Mouse (Mus musculus): Measurements from ENCODE around the gene Snx29.

Snx29 gene

DNA sequence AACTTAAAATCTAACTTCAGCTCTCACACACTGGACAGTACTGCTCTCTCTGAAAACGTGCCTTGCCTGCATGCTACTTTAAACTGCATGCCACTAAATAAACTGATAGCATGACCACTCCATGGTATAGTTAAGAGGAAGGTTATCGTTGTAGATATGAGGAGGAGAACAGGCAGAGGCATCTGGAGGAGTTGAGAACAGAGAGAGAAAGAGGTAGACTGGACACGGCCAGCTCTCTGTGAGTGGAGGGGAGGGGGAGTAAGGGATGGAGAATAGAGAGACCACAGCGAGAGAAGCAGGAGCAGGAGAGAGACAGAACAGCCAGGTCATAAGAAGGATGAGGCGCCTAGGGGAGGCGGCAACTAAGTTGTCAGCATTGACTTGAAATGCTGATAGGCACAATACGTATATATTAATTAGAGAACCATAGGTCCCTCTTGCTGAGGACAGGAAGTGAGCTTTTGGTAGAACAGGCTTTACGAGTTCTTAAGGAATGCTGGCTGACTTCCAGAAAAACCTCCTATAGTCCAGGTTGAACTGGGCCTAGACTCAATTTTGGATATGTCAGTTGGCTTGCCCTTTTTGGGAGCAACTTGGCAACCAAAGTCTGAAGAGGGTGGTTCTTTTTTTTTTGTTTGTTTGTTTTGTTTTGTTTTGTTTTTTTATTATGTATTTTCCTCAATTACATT is 85.4 kb downstream of the Snx29 start:
- no peak for DNase-seq (ENCODE audit: low read depth, low spot score)

DNA sequence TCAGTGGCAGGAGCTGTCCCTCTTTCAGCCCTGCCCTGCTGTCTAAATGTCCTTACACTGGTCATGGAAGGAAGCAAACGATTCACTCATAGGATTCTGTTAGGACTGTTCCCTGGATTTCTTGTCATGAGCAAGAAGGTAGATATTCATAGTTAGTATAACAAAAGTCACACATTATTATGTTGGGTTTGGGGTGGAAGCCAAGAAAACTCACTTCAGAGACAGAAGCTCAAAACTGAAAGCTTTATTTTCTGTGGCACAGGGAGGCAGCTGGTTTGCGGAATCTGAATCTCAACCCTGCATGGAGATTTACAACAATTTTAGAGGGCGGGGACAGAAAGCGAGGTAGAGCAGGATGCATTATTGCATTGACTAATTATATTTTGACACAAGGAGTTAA is 86.0 kb downstream of the Snx29 start:
- no peak for DNase-seq (ENCODE audit: low read depth, low spot score)

DNA sequence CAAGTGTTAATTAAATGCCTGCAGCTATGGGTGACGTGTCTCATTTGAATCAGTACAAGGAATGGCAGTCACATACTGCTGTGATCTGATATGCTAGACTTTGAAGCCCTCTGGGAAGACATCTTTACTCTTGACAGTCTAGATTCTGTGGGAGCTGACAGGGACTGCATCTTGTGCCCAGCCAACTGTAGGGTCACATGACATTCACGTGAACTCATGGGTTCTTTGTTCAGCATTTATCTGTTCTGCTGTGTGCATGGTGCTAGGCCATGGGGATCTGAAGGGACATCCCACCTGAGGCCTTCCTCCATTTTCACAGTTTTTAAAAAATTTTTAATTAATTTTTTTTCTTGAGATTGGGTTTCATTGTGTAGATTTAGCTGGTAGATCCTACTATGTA is 91.9 kb downstream of the Snx29 start:
- no peak for DNase-seq (ENCODE audit: low read depth, low spot score)

- peak; percentile 83 for DNase-seq (ENCODE audit: low read depth, low spot score)
Observed at GRCm38 (mm10) chr16:11418183-11418588, 95.5 kb downstream of the Snx29 start.

DNA sequence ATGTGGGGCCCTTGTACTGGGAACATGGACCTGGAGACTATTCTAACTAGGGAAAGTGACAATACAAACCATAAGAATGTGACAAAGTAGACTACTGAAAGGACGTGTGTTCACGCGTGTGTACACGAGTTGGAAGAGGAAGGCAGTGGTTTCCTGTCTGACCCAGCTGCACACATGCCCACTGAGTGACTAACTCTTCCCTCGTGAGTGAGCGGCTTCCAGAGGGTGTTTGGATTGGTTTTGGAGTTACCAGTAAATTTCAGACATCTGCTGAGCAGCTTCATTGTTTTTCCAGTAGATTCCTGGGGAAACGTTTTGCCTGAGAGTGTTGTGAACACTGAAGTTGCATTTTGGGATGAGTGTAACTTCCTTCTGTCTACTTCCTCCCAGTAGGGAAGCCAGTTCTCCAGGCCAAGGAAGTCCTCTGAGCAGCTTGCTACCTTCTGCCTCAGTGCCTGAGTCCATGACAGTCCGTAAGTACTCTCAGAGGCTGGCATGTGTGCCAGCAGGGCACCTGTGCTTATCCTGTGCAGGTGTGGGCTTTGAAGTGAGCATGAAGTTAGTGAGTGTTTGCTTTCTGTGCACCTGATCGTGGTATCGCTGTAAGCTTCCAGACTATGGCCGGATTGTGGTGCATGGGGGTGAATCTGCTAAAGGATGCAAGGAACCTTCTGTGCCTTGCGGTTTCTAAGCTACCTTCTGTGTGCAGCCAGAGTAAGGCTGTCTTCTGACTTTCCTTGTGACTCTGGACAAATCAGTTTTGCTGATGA is 97.8 kb downstream of the Snx29 start:
- DNase-seq (ENCODE audit: low read depth, low spot score), result peak; percentile 48

- no peak for DNase-seq (ENCODE audit: low read depth, low spot score)
Observed at GRCm38 (mm10) chr16:11422165-11422564, 99.5 kb downstream of the Snx29 start.

- no peak for DNase-seq (ENCODE audit: low read depth, low spot score)
Observed at GRCm38 (mm10) chr16:11422889-11423610, 100.3 kb downstream of the Snx29 start.

GRCm38 (mm10) chr16:11423611-11424297 is 101.0 kb downstream of the Snx29 start:
- DNase-seq (ENCODE audit: low read depth, low spot score), result peak; percentile 53

- no peak for DNase-seq (ENCODE audit: low read depth, low spot score)
Observed at GRCm38 (mm10) chr16:11424568-11425145, 101.9 kb downstream of the Snx29 start.

DNA sequence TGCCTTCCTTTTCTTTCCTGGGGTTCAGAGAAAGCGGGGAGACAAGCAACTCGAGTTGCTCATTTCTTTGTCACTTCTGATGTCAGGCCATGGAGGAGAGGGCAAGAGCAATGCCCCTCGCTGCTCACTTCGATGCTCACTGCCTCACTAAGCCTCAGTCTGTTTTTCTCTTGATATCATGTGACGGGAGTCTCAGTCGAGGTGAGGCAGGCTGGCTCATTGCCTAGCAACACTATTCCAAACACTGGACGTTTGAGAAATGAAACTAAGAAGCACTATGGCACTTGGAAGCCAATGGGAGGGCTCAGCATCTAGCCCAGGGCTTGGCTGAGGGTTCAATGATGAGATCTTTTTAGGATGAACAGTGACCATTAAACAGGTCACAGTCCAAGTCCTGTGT is 102.6 kb downstream of the Snx29 start:
- DNase-seq (ENCODE audit: low read depth, low spot score), result peak; percentile 34

DNA sequence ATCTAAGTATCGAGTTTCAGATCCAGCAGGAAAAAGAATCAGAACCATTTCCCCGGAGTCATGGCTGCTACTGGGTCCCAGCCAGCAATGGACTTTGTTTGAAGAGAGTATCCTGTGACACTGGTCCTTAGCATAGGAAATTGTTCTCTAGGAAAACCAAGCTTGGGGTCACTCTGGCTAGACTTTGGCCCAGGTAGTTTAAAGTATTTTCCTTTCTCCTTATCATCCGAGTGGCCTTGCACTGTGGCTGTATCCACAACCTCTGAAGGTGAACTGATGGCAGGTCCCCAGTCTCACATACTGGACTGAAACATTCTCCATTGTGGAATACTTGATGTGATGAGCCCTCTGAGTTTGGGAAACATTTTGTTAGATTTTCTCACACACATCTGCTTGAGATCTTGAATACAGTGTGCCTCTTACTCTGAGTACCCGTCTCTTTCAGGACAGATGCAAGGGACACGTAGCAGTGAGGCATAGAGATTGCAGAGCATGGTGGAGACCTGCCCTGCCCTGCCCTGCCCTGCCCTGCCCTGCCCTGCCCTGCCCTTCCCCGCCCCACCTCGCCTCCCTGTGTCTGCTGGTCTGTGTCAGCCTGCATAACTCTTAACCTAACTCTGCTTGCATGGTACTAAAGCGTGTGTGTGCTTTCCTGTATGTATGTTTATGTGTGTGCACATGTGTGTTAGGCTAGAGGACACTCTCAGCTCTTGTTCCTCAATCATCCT is 104.3 kb downstream of the Snx29 start:
- no peak for DNase-seq (ENCODE audit: low read depth, low spot score)

DNA sequence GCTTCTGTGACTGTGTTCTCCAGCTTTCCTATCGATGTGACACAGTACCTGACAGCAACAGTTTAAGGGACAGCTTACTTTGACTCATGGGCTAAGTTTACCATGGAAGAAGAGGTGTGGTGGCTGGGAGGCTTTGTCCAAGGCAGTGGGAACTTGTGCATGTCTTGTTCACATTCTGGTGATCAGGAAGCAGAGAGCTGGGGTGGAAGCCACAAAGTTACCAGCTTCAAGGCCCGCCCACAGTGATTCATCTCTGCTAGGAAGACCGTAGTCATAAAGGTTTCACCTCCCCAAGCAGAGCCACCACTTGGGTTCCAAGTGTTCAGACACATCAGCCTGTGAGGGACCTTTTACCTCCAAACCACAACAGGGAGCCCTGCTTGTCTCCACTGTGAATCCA is 107.1 kb downstream of the Snx29 start:
- peak; percentile 75 for DNase-seq (ENCODE audit: low read depth, low spot score)

GRCm38 (mm10) chr16:11430520-11430919 is 107.8 kb downstream of the Snx29 start:
- no peak for DNase-seq (ENCODE audit: low read depth, low spot score)

DNA sequence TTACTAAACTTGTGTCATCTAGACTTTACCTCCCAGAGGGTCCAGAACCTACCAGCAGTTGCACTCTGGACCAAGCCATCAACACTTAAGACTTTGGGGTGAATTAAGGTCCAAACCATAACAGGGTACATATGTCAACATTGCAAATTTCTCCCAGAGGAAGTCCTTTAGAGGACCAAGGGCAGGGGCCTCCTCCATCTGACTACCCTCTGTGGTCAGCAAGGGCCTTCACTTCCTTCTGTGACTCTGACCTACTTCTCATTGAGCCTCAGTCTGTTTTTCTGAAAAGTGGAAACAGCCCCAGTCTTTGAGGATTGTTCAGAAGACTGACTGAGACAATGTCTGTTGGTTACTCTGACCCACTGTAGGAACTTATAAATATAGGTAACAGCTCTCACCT is 111.1 kb downstream of the Snx29 start:
- no peak for DNase-seq (ENCODE audit: low read depth, low spot score)

DNA sequence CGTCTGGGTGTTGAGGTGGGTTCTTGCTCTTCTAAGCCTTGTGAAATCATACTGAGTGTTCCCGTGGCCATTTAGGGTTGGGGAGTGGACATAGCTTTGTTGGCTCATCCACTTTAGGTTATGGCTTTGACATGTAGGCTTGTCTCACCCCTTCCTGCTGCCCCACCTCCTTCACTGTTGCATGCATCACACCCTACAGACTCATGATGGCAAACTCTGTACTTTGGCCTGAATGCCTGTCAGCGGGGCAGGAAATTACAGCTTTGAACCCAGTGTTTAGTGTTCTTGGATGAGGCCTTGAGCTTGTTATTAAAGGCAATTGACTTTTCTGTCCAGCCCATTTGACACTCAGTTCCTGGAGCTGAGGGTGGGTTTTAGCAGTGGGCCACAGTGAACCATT is 114.9 kb downstream of the Snx29 start:
- DNase-seq (ENCODE audit: low read depth, low spot score), result no peak

DNA sequence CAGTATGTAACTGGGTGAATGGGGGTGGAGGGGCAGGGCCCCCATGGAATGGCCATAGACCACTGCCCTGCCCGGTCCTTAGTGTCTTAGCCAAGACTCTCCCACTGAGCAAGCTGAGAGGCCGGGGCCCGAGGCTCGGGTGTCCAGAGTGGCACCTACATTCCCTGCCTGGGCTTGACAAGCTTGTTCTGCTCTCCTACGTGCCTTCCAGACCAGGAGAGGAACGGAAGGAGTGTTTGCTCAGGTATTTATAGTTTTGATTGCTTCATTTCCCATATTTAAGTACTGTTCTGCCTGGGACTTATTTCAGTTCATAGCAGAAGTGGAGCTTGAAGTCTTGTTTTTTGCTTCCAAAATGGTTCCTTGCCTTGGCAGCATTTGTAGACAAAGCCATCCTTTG is 116.7 kb downstream of the Snx29 start:
- no peak for DNase-seq (ENCODE audit: low read depth, low spot score)

- no peak for DNase-seq (ENCODE audit: low read depth, low spot score)
Observed at GRCm38 (mm10) chr16:11441616-11442015, 118.9 kb downstream of the Snx29 start.

DNA sequence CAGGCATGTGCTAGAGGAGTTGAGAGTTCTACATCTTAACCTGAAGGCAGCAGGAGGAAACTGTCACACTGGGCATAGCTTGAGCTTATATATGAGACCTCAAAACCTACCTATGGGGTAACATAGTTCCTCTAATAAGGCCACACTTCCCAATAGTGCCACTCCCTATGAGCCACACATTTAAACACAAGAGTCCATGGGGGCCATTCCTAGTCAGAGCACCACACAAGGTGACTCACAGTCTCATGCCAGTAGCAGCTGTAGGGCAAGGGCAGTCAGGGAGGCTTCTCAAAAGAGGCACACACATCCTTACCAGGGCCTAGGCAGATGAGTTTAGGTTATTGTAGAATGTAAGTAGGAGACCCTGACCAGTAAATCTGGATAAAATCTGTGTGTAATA is 119.8 kb downstream of the Snx29 start:
- DNase-seq (ENCODE audit: low read depth, low spot score), result peak; percentile 71

DNA sequence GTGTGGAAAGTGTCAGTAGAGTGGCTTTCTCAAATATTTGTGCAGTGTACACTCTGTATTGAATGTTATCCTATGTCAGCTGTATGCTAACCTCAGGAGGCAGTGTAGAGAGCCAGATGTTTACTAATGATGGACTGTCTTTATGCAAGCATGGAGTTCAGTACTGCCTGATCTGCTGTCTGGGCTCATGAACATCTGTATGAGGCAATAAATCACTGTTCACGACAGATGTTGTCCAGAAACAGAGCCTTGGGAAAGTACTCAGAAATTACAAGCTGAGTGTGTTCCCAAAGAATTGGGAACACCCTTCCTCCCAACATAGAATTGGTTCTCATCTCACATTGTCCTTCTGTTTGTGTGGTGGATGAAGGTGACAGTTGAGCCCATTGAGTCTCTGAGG is 121.9 kb downstream of the Snx29 start:
- DNase-seq (ENCODE audit: low read depth, low spot score), result peak; percentile 58

DNA sequence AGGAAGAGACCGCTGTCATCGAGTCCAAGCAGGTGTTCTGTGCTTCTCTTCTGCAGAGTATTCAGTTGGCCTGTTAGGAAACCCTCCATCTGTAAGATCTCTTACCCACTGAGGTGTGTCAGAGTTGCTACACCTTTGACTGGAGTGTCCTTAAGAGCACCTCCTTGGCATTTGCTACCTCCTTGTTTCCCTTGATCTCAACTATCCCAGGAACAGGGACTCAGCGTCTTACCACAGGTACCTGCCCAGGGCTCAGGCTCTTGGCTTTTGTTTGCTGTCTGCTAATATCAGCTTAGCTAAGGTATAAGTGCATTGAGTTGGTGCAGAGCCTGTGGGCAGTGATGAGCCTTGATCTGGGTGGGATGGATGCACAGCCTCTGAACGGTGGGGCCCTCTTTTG is 124.3 kb downstream of the Snx29 start:
- DNase-seq (ENCODE audit: low read depth, low spot score), result no peak

DNA sequence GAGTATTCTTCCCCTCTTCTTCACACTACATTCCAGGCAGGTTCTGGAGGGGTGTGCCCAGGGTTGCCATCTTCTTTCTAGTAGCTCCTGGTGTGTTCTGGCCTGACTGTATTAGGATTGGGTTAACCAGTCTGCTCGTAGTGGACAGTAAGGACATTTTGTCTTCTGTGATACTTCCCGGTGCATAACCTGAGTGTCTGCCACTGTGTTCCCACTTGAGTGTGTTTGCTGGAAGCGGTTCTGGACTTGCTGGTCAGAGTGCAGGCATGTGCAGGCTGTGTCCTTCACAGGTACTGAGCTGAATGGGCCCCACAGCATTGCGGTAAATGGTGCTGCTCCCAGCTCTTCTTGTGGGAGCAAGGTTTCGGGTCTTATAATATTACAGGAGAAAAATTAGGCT is 125.2 kb downstream of the Snx29 start:
- no peak for DNase-seq (ENCODE audit: low read depth, low spot score)
